Mouse (Mus musculus) embryonic fibroblast, embryonic 13.5 days (primary cell): ENCODE results near the gene Slc29a3. TPM values are rescaled to one million over a fixed set of nuclear protein-coding genes. Genes with fewer than 3 reads are reported as not detected.
A peak's percentile ranks its signal among the peaks of the same experiment; 100 is the strongest.

Source experiments
- H3K27ac ChIP-seq: 2 replicates; pipeline ENCODE4 v1.5.1; 2012; ENCODE audit warnings: low read length, control low read depth, inconsistent platforms; ENCODE audit not compliant: insufficient read depth
- H3K4me1 ChIP-seq: 2 replicates; pipeline ENCODE4 v1.6.1; 2011; ENCODE audit warnings: low read length; ENCODE audit not compliant: control insufficient read depth, insufficient read depth
- H3K4me3 ChIP-seq: 2 replicates; pipeline ENCODE4 v1.5.1; 2011; ENCODE audit warnings: mild to moderate bottlenecking, control low read depth, low read length; ENCODE audit not compliant: insufficient read depth
- CTCF ChIP-seq: IDR thresholded peaks from 2 replicates; pipeline ENCODE4 v1.5.1; 2011; ENCODE audit warnings: mild to moderate bottlenecking, control low read depth, low read length, moderate library complexity, borderline replicate concordance; ENCODE audit not compliant: insufficient read depth
- POLR2A ChIP-seq: IDR thresholded peaks from 2 replicates; pipeline ENCODE4 v1.6.1; 2011; ENCODE audit warnings: low read depth, mild to moderate bottlenecking, control low read depth, low read length, moderate library complexity
- polyA plus RNA-seq: library from polyadenylated mRNA; stranded (reverse); fragments of >200 nt; gene quantifications from 2 replicates; pipeline ENCODE4 v1.2.4, GENCODE M21; 2011; ENCODE audit warnings: low read depth; ENCODE audit not compliant: missing spikeins, insufficient read length

The Slc29a3 gene
- polyA plus RNA-seq, 1 experiment: 23.5 TPM

- Histone ChIP-seq H3K27ac (no peak overlapping the region), H3K4me3 (no peak overlapping the region), H3K4me1 (no peaks in the 10 kb centered on the region)
- no peak for TF ChIP-seq POLR2A
- no peak for TF ChIP-seq CTCF
Observed at GRCm38 (mm10) chr10:60705134-60705533, 47.5 kb downstream of the Slc29a3 start.

DNA sequence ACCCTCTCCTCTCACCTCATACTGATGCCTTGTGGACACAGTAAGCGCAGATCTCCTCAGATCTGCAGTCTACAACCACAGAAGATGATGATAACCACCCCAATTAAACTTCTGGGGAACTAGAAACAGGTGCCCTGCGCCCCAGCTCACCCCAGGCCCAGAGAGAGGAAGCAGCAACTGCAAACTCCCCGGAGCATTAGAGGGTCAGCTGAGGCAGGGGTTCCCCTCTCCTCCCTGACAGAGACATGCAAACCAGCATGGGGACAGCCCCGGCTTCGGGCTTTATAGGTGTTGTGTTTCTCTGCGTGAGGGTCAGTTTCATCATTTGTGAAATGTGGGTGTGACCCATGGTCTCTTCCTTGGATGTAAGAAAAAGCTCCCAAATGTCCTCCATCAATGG is 54.8 kb downstream of the Slc29a3 start:
- Histone ChIP-seq H3K27ac (no peak overlapping the region), H3K4me3 (no peak overlapping the region)
- TF ChIP-seq CTCF: no peak
- no peak for TF ChIP-seq POLR2A

DNA sequence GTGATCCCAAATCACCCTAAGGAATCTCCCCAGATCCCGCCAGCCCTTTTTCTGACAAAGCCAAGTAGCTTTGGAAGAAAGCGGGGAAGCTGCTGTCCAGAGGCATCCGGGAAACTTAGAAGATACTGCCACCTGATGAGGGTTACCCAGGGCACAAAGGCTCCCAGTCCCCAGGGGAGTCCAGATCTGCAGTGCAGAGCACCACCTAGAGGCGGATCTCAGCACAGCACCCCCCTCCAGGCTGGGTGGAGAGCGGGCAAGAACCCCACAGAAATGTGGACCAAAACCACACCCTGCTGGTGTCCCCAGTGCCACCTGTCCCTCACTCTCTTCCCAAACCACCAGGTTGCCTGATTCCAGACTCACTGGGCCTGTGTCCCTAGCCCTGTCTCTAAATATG is 55.6 kb downstream of the Slc29a3 start:
- TF ChIP-seq CTCF: peak; percentile 88
- no peak for TF ChIP-seq POLR2A
- Histone ChIP-seq H3K4me1 (no peaks in the 10 kb centered on the region), H3K27ac (no peak overlapping the region), H3K4me3 (no peak overlapping the region)

More for the DNA sequence above, 54.8 kb downstream of the Slc29a3 start:
- no peaks in the 10 kb centered on the region for H3K4me1 ChIP-seq

GRCm38 (mm10) chr10:60696390-60696789 is 56.2 kb downstream of the Slc29a3 start, which contains the start of gene Cdh23:
Cdh23 (minus strand) TSS chr10:60696490.
- TF ChIP-seq CTCF (no peak), POLR2A (no peak)
- H3K4me1 ChIP-seq: no peaks in the 10 kb centered on the region
- no peak within 1 kb of the TSS for H3K4me3 ChIP-seq
- H3K27ac ChIP-seq: no peak within 1 kb of the TSS

GRCm38 (mm10) chr10:60691671-60692390 is 60.8 kb downstream of the Slc29a3 start:
- Histone ChIP-seq H3K27ac (no peak overlapping the region), H3K4me3 (no peak overlapping the region), H3K4me1 (no peaks in the 10 kb centered on the region)
- TF ChIP-seq POLR2A (no peak), CTCF (no peak)

- no peak overlapping the region for H3K27ac ChIP-seq
- no peak for TF ChIP-seq CTCF
- TF ChIP-seq POLR2A: no peak
- H3K4me1 ChIP-seq: no peaks in the 10 kb centered on the region
- H3K4me3 ChIP-seq: no peak overlapping the region
Observed at GRCm38 (mm10) chr10:60690960-60691359, 61.6 kb downstream of the Slc29a3 start.

DNA sequence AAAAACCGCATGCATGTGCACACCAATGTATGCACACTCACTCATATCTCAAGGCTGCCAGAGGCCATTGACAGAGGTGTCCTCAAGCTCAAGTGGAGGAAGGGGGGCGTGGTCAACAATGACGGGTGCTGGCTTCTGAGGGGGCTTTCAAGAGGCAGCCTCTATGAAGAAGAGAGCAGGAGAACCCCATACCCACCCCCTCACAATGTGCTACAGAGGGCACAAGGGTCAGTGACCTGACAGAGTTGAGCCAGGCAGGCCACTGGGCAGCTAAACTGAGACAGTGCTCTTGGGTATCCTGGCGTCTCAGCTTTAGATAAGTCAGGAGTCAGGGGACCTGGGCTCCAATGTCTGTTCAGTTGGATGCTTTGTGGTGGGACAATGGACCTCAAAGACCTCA is 63.2 kb downstream of the Slc29a3 start:
- TF ChIP-seq POLR2A (no peak), CTCF (no peak)
- H3K27ac ChIP-seq: no peak overlapping the region

GRCm38 (mm10) chr10:60687011-60687776 is 65.4 kb downstream of the Slc29a3 start:
- H3K27ac ChIP-seq: no peak overlapping the region
- TF ChIP-seq CTCF: peak; percentile 70
- no peak for TF ChIP-seq POLR2A
- peak overlapping the region; percentile 44 for H3K4me3 ChIP-seq
- no peaks in the 10 kb centered on the region for H3K4me1 ChIP-seq

More for the DNA sequence above, 63.2 kb downstream of the Slc29a3 start:
- no peaks in the 10 kb centered on the region for H3K4me1 ChIP-seq
- no peak overlapping the region for H3K4me3 ChIP-seq

DNA sequence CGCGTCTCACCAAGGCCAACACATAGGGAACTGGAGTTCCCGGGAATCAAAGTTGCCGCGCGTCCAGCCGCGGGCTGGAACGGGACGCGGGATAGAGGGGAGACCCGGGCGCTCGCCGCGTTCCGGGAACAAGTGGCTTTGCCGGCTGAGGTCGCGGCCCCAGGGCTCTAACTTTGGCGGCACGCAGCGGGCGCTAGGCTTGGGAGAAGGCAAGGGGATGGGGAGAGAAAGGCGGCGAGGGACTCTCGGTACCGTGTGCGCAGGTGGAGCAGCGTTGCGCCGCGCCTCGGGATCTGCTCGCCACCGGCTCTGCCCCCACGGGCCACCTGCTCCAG is 66.0 kb downstream of the Slc29a3 start:
- H3K27ac ChIP-seq: no peak overlapping the region
- TF ChIP-seq CTCF: no peak
- no peak for TF ChIP-seq POLR2A
- H3K4me1 ChIP-seq: no peaks in the 10 kb centered on the region
- peak overlapping the region; percentile 44 for H3K4me3 ChIP-seq
